Mouse (Mus musculus): ENCODE results near the gene Osbp2. TPM values are rescaled to one million over a fixed set of nuclear protein-coding genes. Genes with fewer than 3 reads are reported as not detected.
"Not testable (repeated sequence)": the region's sequence is repeated elsewhere in the genome, so short reads cannot be mapped to it uniquely, and the experiment has no call there.

Gene Osbp2
- 0.17 TPM in 1 of 2 replicates, not detected in the other for total RNA-seq (2014; fragmentation: Nextera tagmentation)
- total RNA-seq (2017), result not detected in 2 replicates

- ATAC-seq (replicated peaks; ENCODE audit: low FRiP score, low TSS enrichment, poor library complexity, severe bottlenecking), result peak; percentile 93
Observed at GRCm38 (mm10) chr11:3863454-3864112, at the start of gene Osbp2. Gene Osbp2 (minus strand): TSS chr11:3863903.

- ATAC-seq (replicated peaks; ENCODE audit: low FRiP score, low TSS enrichment, poor library complexity, severe bottlenecking), result no peak
Observed at GRCm38 (mm10) chr11:3912875-3913271, 49.2 kb upstream of the Osbp2 start.

- no peak for ATAC-seq (replicated peaks; ENCODE audit: low FRiP score, low TSS enrichment, poor library complexity, severe bottlenecking)
Observed at GRCm38 (mm10) chr11:3912100-3912874, 48.6 kb upstream of the Osbp2 start.

GRCm38 (mm10) chr11:3911440-3911839 is 47.7 kb upstream of the Osbp2 start:
- ATAC-seq (replicated peaks; ENCODE audit: low FRiP score, low TSS enrichment, poor library complexity, severe bottlenecking), result not testable (repeated sequence)

GRCm38 (mm10) chr11:3910513-3911310 is 47.0 kb upstream of the Osbp2 start:
- ATAC-seq (replicated peaks; ENCODE audit: low FRiP score, low TSS enrichment, poor library complexity, severe bottlenecking), result no peak

GRCm38 (mm10) chr11:3909236-3909635 is 45.5 kb upstream of the Osbp2 start:
- ATAC-seq (replicated peaks; ENCODE audit: low FRiP score, low TSS enrichment, poor library complexity, severe bottlenecking), result no peak

GRCm38 (mm10) chr11:3905446-3905845 is 41.7 kb upstream of the Osbp2 start:
- no peak for ATAC-seq (replicated peaks; ENCODE audit: low FRiP score, low TSS enrichment, poor library complexity, severe bottlenecking)

- no peak for ATAC-seq (replicated peaks; ENCODE audit: low FRiP score, low TSS enrichment, poor library complexity, severe bottlenecking)
Observed at GRCm38 (mm10) chr11:3904673-3905072, 41.0 kb upstream of the Osbp2 start.

- ATAC-seq (replicated peaks; ENCODE audit: low FRiP score, low TSS enrichment, poor library complexity, severe bottlenecking), result no peak
Observed at GRCm38 (mm10) chr11:3903046-3903445, 39.3 kb upstream of the Osbp2 start.

- no peak for ATAC-seq (replicated peaks; ENCODE audit: low FRiP score, low TSS enrichment, poor library complexity, severe bottlenecking)
Observed at GRCm38 (mm10) chr11:3902516-3902915, 38.8 kb upstream of the Osbp2 start.

- ATAC-seq (replicated peaks; ENCODE audit: low FRiP score, low TSS enrichment, poor library complexity, severe bottlenecking), result no peak
Observed at GRCm38 (mm10) chr11:3900296-3900695, 36.6 kb upstream of the Osbp2 start.

GRCm38 (mm10) chr11:3895933-3896332 is 32.2 kb upstream of the Osbp2 start:
- no peak for ATAC-seq (replicated peaks; ENCODE audit: low FRiP score, low TSS enrichment, poor library complexity, severe bottlenecking)

- peak; percentile 23; the same call in 1 of the 2 replicates for ATAC-seq (replicated peaks; ENCODE audit: low FRiP score, low TSS enrichment, poor library complexity, severe bottlenecking)
Observed at GRCm38 (mm10) chr11:3895458-3895857, 31.8 kb upstream of the Osbp2 start.

- ATAC-seq (replicated peaks; ENCODE audit: low FRiP score, low TSS enrichment, poor library complexity, severe bottlenecking), result peak; percentile 99
Observed at GRCm38 (mm10) chr11:3894406-3895281, 30.9 kb upstream of the Osbp2 start, which contains the start of the genes 4921536K21Rik and Dusp18. Gene 4921536K21Rik (minus strand): TSS chr11:3895098. Gene Dusp18 (plus strand): TSS chr11:3895240.

- ATAC-seq (replicated peaks; ENCODE audit: low FRiP score, low TSS enrichment, poor library complexity, severe bottlenecking), result no peak
Observed at GRCm38 (mm10) chr11:3893970-3894369, 30.3 kb upstream of the Osbp2 start.

- peak; percentile 98 for ATAC-seq (replicated peaks; ENCODE audit: low FRiP score, low TSS enrichment, poor library complexity, severe bottlenecking)
Observed at GRCm38 (mm10) chr11:3887331-3887730, 23.6 kb upstream of the Osbp2 start.

GRCm38 (mm10) chr11:3883711-3884110 is 20.0 kb upstream of the Osbp2 start:
- ATAC-seq (replicated peaks; ENCODE audit: low FRiP score, low TSS enrichment, poor library complexity, severe bottlenecking), result no peak

- peak; percentile 85 for ATAC-seq (replicated peaks; ENCODE audit: low FRiP score, low TSS enrichment, poor library complexity, severe bottlenecking)
Observed at GRCm38 (mm10) chr11:3879836-3880235, 16.1 kb upstream of the Osbp2 start.

GRCm38 (mm10) chr11:3878660-3879059 is 15.0 kb upstream of the Osbp2 start:
- ATAC-seq (replicated peaks; ENCODE audit: low FRiP score, low TSS enrichment, poor library complexity, severe bottlenecking), result no peak

All from megakaryocyte-erythroid progenitor cell, adult 5-6 weeks (primary cell).